ENCODE assay signal across 8 mouse cellular contexts in genomic region chr9:59487331-59487730, GRCm38 (mm10). TPM values are rescaled to one million over a fixed set of nuclear protein-coding genes. Genes with fewer than 3 reads are reported as not detected.
DNase-seq lines count a peak whose midpoint lies in the region; ATAC-seq and TF ChIP-seq lines count a peak whose summit lies in the region.

No protein-coding gene starts in this region.

- peak overlapping the region; percentile 81 for H3K4me3 ChIP-seq in kidney, embryonic 15.5 days (replicated peaks)
- H3K4me3 ChIP-seq in bone marrow macrophage, adult 2 months (ENCODE audit: insufficient read depth, low read length) = peak overlapping the region; percentile 99
- peak overlapping the region; percentile 99 for H3K4me3 ChIP-seq in hindbrain, embryonic 11.5 days (ENCODE audit: low read depth, low read length)
- peak overlapping the region; percentile 100 for H3K4me3 ChIP-seq in midbrain, embryonic 13.5 days (replicated peaks)

- peak overlapping the region; percentile 82; the same call in 1 of the 2 replicates for H3K9ac ChIP-seq in kidney, embryonic 15.5 days
- no peak overlapping the region; the same call in 1 of the 2 replicates for H3K9ac ChIP-seq in hindbrain, embryonic 11.5 days (ENCODE audit: low read depth, low read length)
- peak overlapping the region; percentile 99 for H3K9ac ChIP-seq in midbrain, embryonic 13.5 days (replicated peaks)

- H3K27ac ChIP-seq in kidney, embryonic 15.5 days = peak overlapping the region; percentile 99
- H3K27ac ChIP-seq in bone marrow macrophage, adult 2 months (ENCODE audit: insufficient read depth, low read depth, low read length) = peak overlapping the region; percentile 92
- peak overlapping the region; percentile 99; the same call in 1 of the 2 replicates for H3K27ac ChIP-seq in hindbrain, embryonic 11.5 days (ENCODE audit: low read depth, low read length)
- peak overlapping the region; percentile 100 for H3K27ac ChIP-seq in midbrain, embryonic 13.5 days

- H3K4me1 ChIP-seq in kidney, embryonic 15.5 days = peaks cover 16% of the 10 kb centered on the region
- H3K4me1 ChIP-seq in bone marrow macrophage, adult 2 months (ENCODE audit: control insufficient read depth, insufficient read depth, low read length) = peaks cover 12% of the 10 kb centered on the region
- no peaks in the 10 kb centered on the region for H3K4me1 ChIP-seq in hindbrain, embryonic 11.5 days (replicated peaks; ENCODE audit: control insufficient read depth, insufficient read depth, low read length)
- H3K4me1 ChIP-seq in midbrain, embryonic 13.5 days (replicated peaks) = peaks cover 26% of the 10 kb centered on the region

- no peaks in the 10 kb centered on the region for H3K9me3 ChIP-seq in kidney, embryonic 15.5 days (replicated peaks)
- no peaks in the 10 kb centered on the region for H3K9me3 ChIP-seq in hindbrain, embryonic 11.5 days (ENCODE audit: control insufficient read depth, low read length)
- no peaks in the 10 kb centered on the region for H3K9me3 ChIP-seq in midbrain, embryonic 13.5 days

- 0 out of 2 replicates have a peak, but pooled peaks cover 2% of the 10 kb centered on the region for H3K27me3 ChIP-seq in kidney, embryonic 15.5 days
- no peaks in the 10 kb centered on the region for H3K27me3 ChIP-seq in hindbrain, embryonic 11.5 days (ENCODE audit: control insufficient read depth, insufficient read depth, low read length)
- H3K27me3 ChIP-seq in midbrain, embryonic 13.5 days = no peaks in the 10 kb centered on the region

- DNase-seq in kidney, adult 9 months = no peak
- DNase-seq in hindbrain, embryonic 11.5 days (ENCODE audit: low spot score) = no peak
- no peak for DNase-seq in layer of hippocampus, postnatal 14 days (ENCODE audit: low spot score in 2 of 2)
- DNase-seq in layer of hippocampus, postnatal 25 days (ENCODE audit: extremely low spot score in 1 of 2, low spot score in 1 of 2) = no peak
- no peak for DNase-seq in lung, postnatal 14 days

- TF ChIP-seq POLR2A in bone marrow macrophage, adult 2 months (IDR thresholded peaks at IDR 0.05; ENCODE audit: borderline replicate concordance, low read depth, low read length) = no peak

- no peak for ATAC-seq in kidney, embryonic 15.5 days (replicated peaks; ENCODE audit: low FRiP score)
- ATAC-seq in hindbrain, embryonic 11.5 days (ENCODE audit: low FRiP score) = no peak
- ATAC-seq in midbrain, embryonic 13.5 days = no peak

- peak overlapping the region; percentile 72 for H3K4me2 ChIP-seq in kidney, embryonic 15.5 days
- peak overlapping the region; percentile 56 for H3K4me2 ChIP-seq in hindbrain, embryonic 11.5 days (replicated peaks; ENCODE audit: low read depth, low read length)
- H3K4me2 ChIP-seq in midbrain, embryonic 13.5 days (replicated peaks) = peak overlapping the region; percentile 59

- H3K36me3 ChIP-seq in kidney, embryonic 15.5 days = peaks cover 1% of the 10 kb centered on the region; the same call in 1 of the 2 replicates
- no peaks in the 10 kb centered on the region for H3K36me3 ChIP-seq in hindbrain, embryonic 11.5 days (ENCODE audit: control insufficient read depth, insufficient read depth, low read length)
- no peaks in the 10 kb centered on the region for H3K36me3 ChIP-seq in midbrain, embryonic 13.5 days

- TF ChIP-seq CTCF in bone marrow macrophage, adult 2 months (IDR thresholded peaks at IDR 0.05; ENCODE audit: low read depth, low read length) = no peak

RNA-seq across cellular contexts. Expression of gene Arih1, which starts 0.9 kb away (rescaled TPM):
- 16.3 and 18.4 TPM in 2 replicates for polyA plus RNA-seq in kidney, embryonic 15.5 days (2015; fragmentation: Nextera tagmentation; extraction: Ambion mirVana)
- 53.4 and 55.1 TPM in 2 replicates for polyA plus RNA-seq in bone marrow macrophage, adult 2 months (2012; ENCODE audit: insufficient read depth, insufficient read length, missing spikeins)
- 20.8 and 21.6 TPM in 2 replicates for polyA plus RNA-seq in hindbrain, embryonic 11.5 days (2014; fragmentation: Nextera tagmentation; extraction: Ambion mirVana)
- 16.1 and 23.1 TPM in 2 replicates for polyA plus RNA-seq in midbrain, embryonic 13.5 days (2015; fragmentation: Nextera tagmentation; extraction: Ambion mirVana)
- total RNA-seq in layer of hippocampus, postnatal 14 days (2021) = 10 to 100 TPM; 91.1 to 93.3 TPM
- 100 to 1,000 TPM in 1 of 2 experiments, 10 to 100 TPM in 1; 97.3 to 100 TPM for total RNA-seq in layer of hippocampus, postnatal 25 days (2021)

RNA-seq across cellular contexts. Expression of gene Hexa, which starts 52.0 kb away (rescaled TPM):
- polyA plus RNA-seq in kidney, embryonic 15.5 days (2015; fragmentation: Nextera tagmentation; extraction: Ambion mirVana) = 58.9 and 67.1 TPM in 2 replicates
- polyA plus RNA-seq in bone marrow macrophage, adult 2 months (2012; ENCODE audit: insufficient read depth, insufficient read length, missing spikeins) = 952 and 993 TPM in 2 replicates
- polyA plus RNA-seq in hindbrain, embryonic 11.5 days (2014; fragmentation: Nextera tagmentation; extraction: Ambion mirVana) = 51.2 and 54.9 TPM in 2 replicates
- polyA plus RNA-seq in midbrain, embryonic 13.5 days (2015; fragmentation: Nextera tagmentation; extraction: Ambion mirVana) = 49.9 and 50.6 TPM in 2 replicates
- 10 to 100 TPM; 32.6 to 39.1 TPM for total RNA-seq in layer of hippocampus, postnatal 14 days (2021)
- total RNA-seq in layer of hippocampus, postnatal 25 days (2021) = 10 to 100 TPM; 45.8 to 52.7 TPM

RNA-seq across cellular contexts. Expression of gene Tmem202, which starts 52.3 kb away (rescaled TPM):
- polyA plus RNA-seq in kidney, embryonic 15.5 days (2015; fragmentation: Nextera tagmentation; extraction: Ambion mirVana) = 0.26 TPM in 1 of 2 replicates, not detected in the other
- polyA plus RNA-seq in bone marrow macrophage, adult 2 months (2012; ENCODE audit: insufficient read depth, insufficient read length, missing spikeins) = 1.3 and 1.6 TPM in 2 replicates
- polyA plus RNA-seq in hindbrain, embryonic 11.5 days (2014; fragmentation: Nextera tagmentation; extraction: Ambion mirVana) = 0.14 and 0.15 TPM in 2 replicates
- polyA plus RNA-seq in midbrain, embryonic 13.5 days (2015; fragmentation: Nextera tagmentation; extraction: Ambion mirVana) = 0.55 and 0.74 TPM in 2 replicates
- total RNA-seq in layer of hippocampus, postnatal 14 days (2021) = 1 to 10 TPM; 2.4 to 2.7 TPM
- total RNA-seq in layer of hippocampus, postnatal 25 days (2021) = 1 to 10 TPM; 2.0 to 2.1 TPM

Comparison
In these comparisons a context has a peak if more than half of its experiments do, and no peak if none do; other contexts are left out.
1. RNA of gene Hexa, which starts 52.0 kb away (polyA plus RNA-seq): 952 to 993 TPM in bone marrow macrophage, adult 2 months; 58.9 to 67.1 TPM in kidney, embryonic 15.5 days, 51.2 to 54.9 TPM in hindbrain, embryonic 11.5 days and 49.9 to 50.6 TPM in midbrain, embryonic 13.5 days; every median in the first group is over 10 times any median in the second.
2. Peak in every context shown above with its lines, with median percentiles within 50 percentile points of each other: H3K27ac ChIP-seq, H3K4me2 ChIP-seq and H3K4me3 ChIP-seq.